Mouse (Mus musculus): ENCODE measurements around the gene Wdr53. TPM values are rescaled to one million over a fixed set of nuclear protein-coding genes. Genes with fewer than 3 reads are reported as not detected.

Wdr53 gene
- 10 to 100 TPM; 22.1 to 22.4 TPM for polyA plus RNA-seq (2017; shearing (Covaris generic))

DNA sequence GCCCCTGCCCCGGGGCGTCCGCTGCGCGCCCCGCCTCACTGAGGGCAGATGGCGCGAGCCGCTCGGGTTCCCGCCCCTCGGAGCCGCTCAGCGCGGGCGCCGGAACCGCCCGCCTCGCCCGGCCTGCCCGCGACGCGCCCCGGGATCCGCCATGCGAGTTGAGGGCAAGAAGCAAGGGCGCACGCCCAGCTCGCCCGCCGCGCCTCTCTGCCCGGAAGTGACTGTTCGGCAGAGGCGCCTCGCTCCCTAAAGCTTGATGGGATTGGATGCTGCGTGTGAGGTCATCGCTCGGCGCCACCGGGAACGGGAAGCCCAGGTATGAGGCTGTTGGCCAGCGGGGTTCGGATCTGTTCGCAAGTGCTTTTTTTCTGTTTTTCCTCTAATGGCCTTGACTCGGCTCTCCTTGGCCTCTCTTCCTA, at the start of gene Wdr53, which contains the start of gene Fbxo45:
Gene Wdr53 (plus strand): TSS at position 276 of the 419 bp plus-strand sequence.
Gene Fbxo45 (minus strand): TSS at position 207 of the 419 bp plus-strand sequence.

GRCm38 (mm10) chr16:32271291-32271690, 24.3 kb downstream of the Wdr53 start, which contains the start of gene Smco1:
Gene Smco1, plus strand, starts transcription at chr16:32271468.

DNA sequence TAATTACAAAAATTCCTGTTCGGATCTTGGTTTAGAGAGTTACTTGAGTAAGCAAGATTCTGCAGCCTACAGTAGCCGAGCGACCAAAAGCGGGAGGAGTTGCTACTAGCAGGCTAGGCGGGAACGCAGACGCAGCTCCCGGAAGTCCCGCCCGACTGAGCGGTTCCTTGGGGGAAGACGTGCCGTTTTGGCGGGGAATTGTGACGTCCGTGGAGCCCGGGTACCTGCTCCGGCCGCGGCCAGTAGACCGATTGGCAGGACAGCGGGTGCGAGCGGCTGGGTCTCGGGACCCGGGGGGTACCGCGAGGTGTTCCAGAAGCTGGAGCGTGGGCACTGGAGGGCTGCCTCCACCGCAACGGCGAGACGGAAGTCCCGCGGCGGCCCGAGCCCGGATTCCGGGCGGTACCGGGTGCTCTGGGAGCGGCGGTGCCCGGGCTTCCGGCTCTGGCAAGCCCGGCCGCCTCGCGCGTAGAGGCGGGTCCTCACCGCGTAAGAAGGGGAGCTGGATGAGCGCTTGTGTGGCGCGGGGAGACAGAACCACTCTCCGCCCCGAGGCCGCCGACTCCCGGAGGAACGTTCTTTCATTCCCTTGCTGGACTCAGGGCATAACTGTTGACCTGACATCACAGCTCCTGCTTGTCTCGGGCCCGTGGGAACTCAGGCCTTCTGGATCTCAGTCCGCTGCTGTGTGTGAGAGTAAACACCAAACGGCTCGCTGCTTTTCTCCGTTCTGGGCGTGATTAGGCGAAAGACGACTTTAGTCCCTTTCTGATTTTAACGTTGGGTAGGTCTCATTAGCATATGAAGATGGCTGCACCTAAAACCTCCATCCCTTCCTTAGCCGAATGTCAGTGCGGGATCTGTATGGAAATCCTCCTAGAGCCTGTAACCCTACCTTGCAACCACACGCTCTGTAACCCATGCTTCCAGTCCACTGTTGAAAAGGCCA, 30.6 kb downstream of the Wdr53 start, which contains the start of gene Rnf168:
Gene Rnf168 (plus strand): TSS at position 152 of the 949 bp plus-strand sequence.

Other genes with a start within 250 kb of the Wdr53 start
- 10 to 100 TPM; 17.2 to 19.6 TPM for gene Senp5, start 243.9 kb upstream of the Wdr53 start, polyA plus RNA-seq (2017; shearing (Covaris generic))
- gene Pak2, start 167.9 kb upstream of the Wdr53 start, polyA plus RNA-seq (2017; shearing (Covaris generic)) = 100 to 1,000 TPM; 124 to 142 TPM
- 100 to 1,000 TPM; 161 to 181 TPM for gene Pigx, start 147.5 kb upstream of the Wdr53 start, polyA plus RNA-seq (2017; shearing (Covaris generic))
- gene Cep19, start 147.4 kb upstream of the Wdr53 start, polyA plus RNA-seq (2017; shearing (Covaris generic)) = 10 to 100 TPM; 28.6 to 34.3 TPM
- 100 to 1,000 TPM in 1 of 2 experiments, 10 to 100 TPM in 1; 69.0 to 105 TPM for gene Nrros, start 81.6 kb upstream of the Wdr53 start, polyA plus RNA-seq (2017; shearing (Covaris generic))
- gene Bex6, start 67.4 kb upstream of the Wdr53 start, polyA plus RNA-seq (2017; shearing (Covaris generic)) = not detected
- gene Fbxo45, start 69 bp upstream of the Wdr53 start, polyA plus RNA-seq (2017; shearing (Covaris generic)) = 10 to 100 TPM; 14.9 to 19.6 TPM
- under 1 TPM; 0.18 to 0.27 TPM for gene Smco1, start 24.2 kb downstream of the Wdr53 start, polyA plus RNA-seq (2017; shearing (Covaris generic))
- gene Rnf168, start 30.2 kb downstream of the Wdr53 start, polyA plus RNA-seq (2017; shearing (Covaris generic)) = 10 to 100 TPM; 16.5 to 20.2 TPM
- 10 to 100 TPM; 20.9 to 21.8 TPM for gene Ubxn7, start 85.0 kb downstream of the Wdr53 start, polyA plus RNA-seq (2017; shearing (Covaris generic))
- gene Tm4sf19, start 153.3 kb downstream of the Wdr53 start, polyA plus RNA-seq (2017; shearing (Covaris generic)) = not detected
- gene Tctex1d2, start 172.5 kb downstream of the Wdr53 start, polyA plus RNA-seq (2017; shearing (Covaris generic)) = 1 to 10 TPM; 2.8 to 6.4 TPM
- gene Pcyt1a, start 183.7 kb downstream of the Wdr53 start, polyA plus RNA-seq (2017; shearing (Covaris generic)) = 10 to 100 TPM; 13.0 to 14.8 TPM
- not detected for gene Slc51a, start 240.7 kb downstream of the Wdr53 start, polyA plus RNA-seq (2017; shearing (Covaris generic))
- gene Zdhhc19, start 249.0 kb downstream of the Wdr53 start, polyA plus RNA-seq (2017; shearing (Covaris generic)) = under 1 TPM; 0.40 to 0.95 TPM